Mouse (Mus musculus) thymus, adult 2 months (tissue): ENCODE results near the gene Stradb. TPM values are rescaled to one million over a fixed set of nuclear protein-coding genes. Genes with fewer than 3 reads are reported as not detected.

ENCODE experiments used
- DNase-seq: peaks from one replicate; pipeline ENCODE4 v3.0.0; 2021
- H3K27ac ChIP-seq: fragments of 200-500 bp; 2 replicates; pipeline ENCODE4 v1.5.1; 2012; ENCODE audit warnings: low read length, control low read depth; ENCODE audit not compliant: control insufficient read depth, insufficient read depth
- H3K27me3 ChIP-seq: fragments of 200-500 bp; 2 replicates; pipeline ENCODE4 v1.6.1; 2012; ENCODE audit warnings: mild to moderate bottlenecking, low read length, moderate library complexity, mixed read lengths; ENCODE audit not compliant: control insufficient read depth, insufficient read depth
- H3K36me3 ChIP-seq: fragments of 200-500 bp; 2 replicates; pipeline ENCODE4 v1.6.1; 2012; ENCODE audit warnings: mild to moderate bottlenecking, low read length, moderate library complexity; ENCODE audit not compliant: control insufficient read depth, insufficient read depth
- H3K4me1 ChIP-seq: fragments of 200-500 bp; replicated peaks from 2 replicates; pipeline ENCODE4 v1.6.1; 2012; ENCODE audit warnings: low read length; ENCODE audit not compliant: control insufficient read depth, insufficient read depth
- H3K4me3 ChIP-seq: fragments of 200-500 bp; 2 replicates; pipeline ENCODE4 v1.5.1; 2012; ENCODE audit warnings: mild to moderate bottlenecking, low read length, control low read depth, moderate library complexity; ENCODE audit not compliant: control insufficient read depth, insufficient read depth
- CTCF ChIP-seq: fragments of 200-500 bp; IDR thresholded peaks from 2 replicates; pipeline ENCODE4 v1.5.1; 2012; ENCODE audit warnings: mild to moderate bottlenecking, control low read depth, low read length, moderate library complexity, borderline replicate concordance; ENCODE audit not compliant: control insufficient read depth, poor library complexity, insufficient read depth; ENCODE audit errors: extremely low read depth
- POLR2A ChIP-seq: fragments of 200-500 bp; IDR thresholded peaks from 2 replicates; pipeline ENCODE4 v1.6.1; 2012; ENCODE audit warnings: mild to moderate bottlenecking, low read length, control low read depth, moderate library complexity; ENCODE audit not compliant: control insufficient read depth, poor library complexity, insufficient read depth; ENCODE audit errors: extremely low read depth
- WGBS: fragments of 180-500 bp; shearing (Covaris S2); methylation state at CpG from one replicate; pipeline ENCODE4 v1.1.7; 2018; 5-methylcytosine and 5-hydroxymethylcytosine counted together
- polyA plus RNA-seq: library from polyadenylated mRNA; depleted of rRNA; stranded (reverse); fragments of >200 nt; gene quantifications from 2 replicates; pipeline ENCODE4 v1.2.3, GENCODE M21; 2012

Gene Stradb
- polyA plus RNA-seq, 1 experiment = 15.6 TPM

GRCm38 (mm10) chr1:58959682-58960081 lies 13.6 kb upstream of the Stradb start:
- DNase-seq = no peak
- Histone ChIP-seq H3K27me3 (no peaks in the 10 kb centered on the region), H3K4me1 (peaks cover 12% of the 10 kb centered on the region; the same call in 1 of the 2 replicates), H3K36me3 (no peaks in the 10 kb centered on the region), H3K4me3 (no peak overlapping the region), H3K27ac (no peak overlapping the region)
- WGBS = 95% methylated on average over 2 of the region's 2 CpGs
- TF ChIP-seq POLR2A (no peak), CTCF (no peak)

DNA sequence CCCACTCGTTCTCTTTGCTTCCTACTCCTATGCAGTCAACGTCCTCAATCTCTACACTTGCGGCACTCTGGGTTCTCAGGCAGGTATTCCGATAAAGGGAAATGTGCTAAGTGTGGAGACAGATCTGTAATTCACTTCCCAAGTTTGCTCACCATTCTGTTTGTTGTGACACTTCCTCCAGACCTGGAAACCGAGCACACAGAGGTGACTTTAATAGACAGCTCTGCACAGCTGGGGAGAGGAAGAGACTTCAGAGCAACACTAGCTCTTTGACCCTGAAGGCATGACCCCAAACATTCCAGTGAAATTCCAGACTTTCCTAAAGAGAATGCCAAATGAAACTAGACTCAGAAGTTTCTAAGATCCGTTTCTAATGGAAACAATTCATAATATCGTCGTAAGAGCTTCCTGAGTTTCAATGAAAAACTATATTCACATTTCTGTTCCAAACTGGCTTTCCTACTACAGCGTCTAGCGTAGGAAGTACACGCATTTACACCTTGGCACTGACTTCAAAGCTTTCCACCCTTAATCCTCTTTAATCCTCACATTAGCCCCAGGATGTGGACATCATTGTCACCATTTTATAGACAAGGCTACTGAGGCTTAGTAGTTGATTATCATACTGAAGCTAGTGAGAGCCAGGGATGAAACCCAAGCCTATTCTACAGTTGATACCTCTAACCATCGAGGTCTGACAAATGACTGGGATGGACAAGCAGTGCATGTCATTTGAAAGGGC lies 12.0 kb upstream of the Stradb start:
- TF ChIP-seq CTCF = no peak
- TF ChIP-seq POLR2A = no peak
- H3K4me1 ChIP-seq = 0 out of 2 replicates have a peak, but pooled peaks cover 5% of the 10 kb centered on the region
- H3K27ac ChIP-seq = no peak overlapping the region
- DNase-seq = no peak
- WGBS = 86% methylated on average over 12 of the region's 12 CpGs
- H3K36me3 ChIP-seq = no peaks in the 10 kb centered on the region
- H3K4me3 ChIP-seq = no peak overlapping the region
- H3K27me3 ChIP-seq = no peaks in the 10 kb centered on the region

- Histone ChIP-seq H3K4me1 (0 out of 2 replicates have a peak, but pooled peaks cover 2% of the 10 kb centered on the region), H3K36me3 (no peaks in the 10 kb centered on the region), H3K27me3 (no peaks in the 10 kb centered on the region), H3K4me3 (no peak overlapping the region), H3K27ac (no peak overlapping the region)
- no peak for DNase-seq
- 96% methylated on average over 5 of the region's 5 CpGs for WGBS
- no peak for TF ChIP-seq POLR2A
- TF ChIP-seq CTCF = no peak
Measured at GRCm38 (mm10) chr1:58962418-58962817, 10.9 kb upstream of the Stradb start.

GRCm38 (mm10) chr1:58962865-58963264 lies 10.5 kb upstream of the Stradb start:
- Histone ChIP-seq H3K27me3 (no peaks in the 10 kb centered on the region), H3K36me3 (no peaks in the 10 kb centered on the region), H3K4me3 (no peak overlapping the region), H3K27ac (no peak overlapping the region), H3K4me1 (0 out of 2 replicates have a peak, but pooled peaks cover 2% of the 10 kb centered on the region)
- TF ChIP-seq POLR2A (no peak), CTCF (no peak)
- no peak for DNase-seq

GRCm38 (mm10) chr1:58967534-58967933 lies 5.8 kb upstream of the Stradb start:
- no peak overlapping the region for H3K27ac ChIP-seq
- 0 out of 2 replicates have a peak, but pooled peaks cover 2% of the 10 kb centered on the region for H3K4me1 ChIP-seq
- H3K4me3 ChIP-seq = no peak overlapping the region
- H3K36me3 ChIP-seq = no peaks in the 10 kb centered on the region
- WGBS = 30% methylated on average over 4 of the region's 4 CpGs
- H3K27me3 ChIP-seq = no peaks in the 10 kb centered on the region
- DNase-seq = no peak
- TF ChIP-seq CTCF = no peak
- TF ChIP-seq POLR2A = no peak

DNA sequence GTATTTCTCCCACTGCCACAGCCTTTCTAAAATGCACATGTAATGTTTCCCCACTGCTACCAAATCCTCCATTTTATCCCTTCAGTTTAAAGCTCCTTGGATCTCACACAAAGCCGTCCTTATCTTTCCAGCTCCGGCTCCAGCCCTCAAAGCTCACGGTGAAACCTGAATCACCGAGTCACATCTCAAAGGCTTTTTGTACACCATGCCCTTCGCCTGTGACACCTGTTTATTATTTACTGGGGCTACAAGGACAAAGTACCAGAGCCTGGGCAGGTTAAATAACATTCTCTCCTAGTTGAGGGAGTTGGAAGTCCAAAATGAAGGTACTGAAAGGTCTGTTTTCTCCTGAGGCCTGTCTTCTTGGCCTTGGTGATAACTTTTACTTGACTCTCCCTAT lies 3.3 kb upstream of the Stradb start:
- no peak for DNase-seq
- Histone ChIP-seq H3K4me3 (no peak overlapping the region), H3K27ac (no peak overlapping the region), H3K36me3 (no peaks in the 10 kb centered on the region), H3K4me1 (0 out of 2 replicates have a peak, but pooled peaks cover 2% of the 10 kb centered on the region), H3K27me3 (no peaks in the 10 kb centered on the region)
- 92% methylated on average over 5 of the region's 5 CpGs for WGBS
- no peak for TF ChIP-seq CTCF
- no peak for TF ChIP-seq POLR2A

DNA sequence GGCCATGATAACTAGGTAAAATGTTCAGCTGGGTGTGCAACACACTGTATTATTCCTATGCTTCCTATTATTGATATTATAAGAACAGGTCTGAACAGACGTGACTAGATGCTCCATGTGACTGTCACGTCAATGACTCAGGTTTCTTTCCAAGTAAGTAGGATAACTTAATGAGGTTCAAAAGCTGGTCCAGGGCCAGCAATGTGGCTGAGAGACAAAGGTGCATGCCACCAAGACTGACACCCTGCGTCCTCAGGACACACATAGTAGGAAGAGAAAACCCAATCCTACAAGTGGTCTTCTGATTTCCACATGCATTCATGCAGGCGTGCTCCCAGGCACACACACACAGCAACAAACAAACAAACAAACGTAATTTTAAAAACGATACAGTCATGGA lies 2.2 kb upstream of the Stradb start:
- Histone ChIP-seq H3K27me3 (no peaks in the 10 kb centered on the region), H3K27ac (no peak overlapping the region), H3K36me3 (no peaks in the 10 kb centered on the region), H3K4me3 (no peak overlapping the region), H3K4me1 (0 out of 2 replicates have a peak, but pooled peaks cover 2% of the 10 kb centered on the region)
- 96% methylated on average over 6 of the region's 6 CpGs for WGBS
- TF ChIP-seq POLR2A = no peak
- no peak for TF ChIP-seq CTCF
- no peak for DNase-seq
